Mouse (Mus musculus) cerebellum, adult 2 months (tissue): Measurements from ENCODE around the gene Tspan9. TPM values are rescaled to one million over a fixed set of nuclear protein-coding genes. Genes with fewer than 3 reads are reported as not detected.

Source experiments
- DNase-seq, 2 experiments: peaks; one replicate each; pipeline ENCODE4 v3.0.0; 2021
- H3K27ac ChIP-seq: fragments of 200-500 bp; 2 replicates; pipeline ENCODE4 v1.5.1; 2012; ENCODE audit warnings: low read length, control low read depth, inconsistent platforms; ENCODE audit not compliant: insufficient read depth
- H3K27me3 ChIP-seq: fragments of 200-500 bp; 2 replicates; pipeline ENCODE4 v1.6.1; 2012; ENCODE audit warnings: inconsistent platforms, mild to moderate bottlenecking, low read length, moderate library complexity; ENCODE audit not compliant: control insufficient read depth, insufficient read depth
- H3K4me1 ChIP-seq: fragments of 200-500 bp; 2 replicates; pipeline ENCODE4 v1.6.1; 2011; ENCODE audit warnings: low read length; ENCODE audit not compliant: control insufficient read depth, insufficient read depth
- H3K4me3 ChIP-seq: fragments of 200-500 bp; replicated peaks from 2 replicates; pipeline ENCODE3; 2011; ENCODE audit warnings: mild to moderate bottlenecking, low read depth, low read length, control low read depth; ENCODE audit not compliant: insufficient read depth
- CTCF ChIP-seq: fragments of 200-500 bp; IDR thresholded peaks from 2 replicates; pipeline ENCODE4 v1.5.1; 2011; ENCODE audit warnings: low read depth, mild to moderate bottlenecking, control low read depth, low read length, moderate library complexity, borderline replicate concordance; ENCODE audit not compliant: insufficient read depth
- POLR2A ChIP-seq: fragments of 200-500 bp; IDR thresholded peaks from 2 replicates; pipeline ENCODE4 v1.6.1; 2011; ENCODE audit warnings: low read length, control low read depth, borderline replicate concordance; ENCODE audit not compliant: insufficient read depth
- WGBS: fragments of 180-500 bp; shearing (Covaris S2); methylation state at CpG from one replicate; pipeline ENCODE4 v1.1.7; 2018; 5-methylcytosine and 5-hydroxymethylcytosine counted together
- polyA plus RNA-seq: library from polyadenylated mRNA; depleted of rRNA; stranded (reverse); fragments of >200 nt; gene quantifications from 2 replicates; pipeline ENCODE4 v1.2.3, GENCODE M21; 2012

Gene Tspan9
- polyA plus RNA-seq, 1 experiment: 303 TPM

GRCm38 (mm10) chr6:128111784-128112183, 31.6 kb downstream of the Tspan9 start:
- no peak for TF ChIP-seq CTCF
- H3K27me3 ChIP-seq: no peaks in the 10 kb centered on the region
- no peak overlapping the region for H3K4me3 ChIP-seq
- H3K4me1 ChIP-seq: peaks cover 11% of the 10 kb centered on the region
- 67% methylated on average over 7 of the region's 7 CpGs for WGBS
- H3K27ac ChIP-seq: no peak overlapping the region
- DNase-seq: no peak

DNA sequence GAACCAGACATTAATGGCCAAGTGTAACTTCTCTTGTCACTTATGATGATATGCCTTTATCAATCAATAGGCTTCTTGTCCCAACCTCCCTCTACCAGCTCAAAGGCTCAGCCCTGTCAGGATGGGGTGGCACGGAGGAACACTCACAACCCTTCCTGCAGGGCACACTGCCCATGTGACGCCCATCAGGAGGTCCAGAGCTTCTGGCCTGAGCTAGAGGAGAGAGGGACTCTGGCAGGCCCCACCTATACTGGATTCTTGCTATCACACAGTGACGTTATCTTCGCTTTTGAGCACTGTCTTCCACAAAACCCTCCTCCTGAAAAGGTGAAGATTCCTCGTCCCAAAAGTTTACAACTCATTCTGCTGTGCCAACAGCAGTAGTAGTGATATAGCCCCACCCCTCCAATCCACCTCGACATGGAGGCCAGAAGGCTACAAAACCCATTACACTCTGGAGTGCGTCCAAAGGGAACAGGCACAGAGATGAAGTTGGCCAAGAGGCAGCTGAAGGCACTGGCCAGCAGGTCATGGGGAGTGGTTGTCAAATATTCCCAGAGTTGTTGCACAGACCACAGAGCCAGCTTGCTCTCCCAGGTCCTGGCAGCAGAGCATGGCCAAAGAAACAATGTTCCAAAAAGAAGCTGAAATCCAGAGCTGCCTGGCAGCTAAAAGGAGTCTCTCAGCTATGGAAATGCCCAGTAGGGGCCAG, 34.9 kb downstream of the Tspan9 start:
- peak; percentile 63 to 84 for DNase-seq

DNA sequence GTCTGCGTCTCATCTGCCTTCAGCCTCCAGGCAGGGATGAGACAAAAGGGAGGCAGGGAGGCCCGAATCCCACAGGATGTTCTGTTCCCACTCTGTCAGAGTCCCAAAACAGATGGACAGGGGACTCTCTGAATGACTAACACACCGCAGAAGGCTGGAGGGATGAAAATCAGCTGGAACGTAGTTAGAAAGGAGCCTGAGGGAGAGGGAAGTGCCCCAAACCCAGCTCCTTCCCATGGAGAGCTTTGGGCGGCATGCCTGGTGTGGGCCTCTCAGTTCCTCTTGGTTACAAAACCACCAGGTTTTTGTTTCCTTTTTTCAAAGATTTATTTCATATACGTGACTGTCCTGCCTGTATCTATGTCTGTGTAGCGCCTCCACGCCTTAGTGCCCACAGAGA, 35.7 kb downstream of the Tspan9 start:
- no peak for DNase-seq

More for the DNA sequence above, 34.9 kb downstream of the Tspan9 start:
- TF ChIP-seq CTCF (no peak), POLR2A (no peak)
- WGBS: 21% methylated on average over 7 of the region's 7 CpGs
- Histone ChIP-seq H3K27ac (no peak overlapping the region), H3K27me3 (no peaks in the 10 kb centered on the region), H3K4me3 (no peak overlapping the region), H3K4me1 (peaks cover 8% of the 10 kb centered on the region)

DNA sequence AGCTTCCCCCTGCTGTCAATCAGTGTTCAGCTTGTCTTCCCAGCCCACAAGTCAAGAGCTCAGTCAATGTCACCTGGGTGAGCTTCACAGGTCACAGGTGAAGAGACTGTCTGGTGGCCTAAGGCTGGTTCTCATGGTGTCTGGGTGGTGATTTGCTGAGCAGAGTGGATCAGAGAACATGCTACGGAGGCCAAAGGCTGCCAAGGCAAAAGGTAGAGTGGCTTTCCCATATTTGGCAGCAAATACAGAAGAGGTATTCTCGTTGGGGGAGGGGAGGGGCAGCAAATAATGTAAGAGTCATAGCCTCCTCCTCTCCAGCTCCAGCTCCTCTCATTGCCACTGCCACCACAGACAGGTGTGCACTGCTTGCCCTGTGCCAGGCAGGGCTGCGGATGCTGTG, 37.2 kb downstream of the Tspan9 start:
- H3K27me3 ChIP-seq: no peaks in the 10 kb centered on the region
- peaks cover 13% of the 10 kb centered on the region for H3K4me1 ChIP-seq
- 82% methylated on average over 3 of the region's 3 CpGs for WGBS
- no peak overlapping the region for H3K4me3 ChIP-seq
- H3K27ac ChIP-seq: no peak overlapping the region
- no peak for TF ChIP-seq POLR2A
- no peak for TF ChIP-seq CTCF
- no peak for DNase-seq

More for the DNA sequence above, 35.7 kb downstream of the Tspan9 start:
- H3K27ac ChIP-seq: no peak overlapping the region
- H3K4me1 ChIP-seq: peaks cover 11% of the 10 kb centered on the region
- no peak overlapping the region for H3K4me3 ChIP-seq
- TF ChIP-seq CTCF: no peak
- no peak for TF ChIP-seq POLR2A
- H3K27me3 ChIP-seq: no peaks in the 10 kb centered on the region
- WGBS: 85% methylated on average over 8 of the region's 8 CpGs

- Histone ChIP-seq H3K4me3 (no peak overlapping the region), H3K27ac (no peak overlapping the region), H3K27me3 (no peaks in the 10 kb centered on the region), H3K4me1 (peaks cover 13% of the 10 kb centered on the region)
- DNase-seq: peak in 1 of 2 experiments; percentile 21
- 63% methylated on average over 7 of the region's 7 CpGs for WGBS
- no peak for TF ChIP-seq CTCF
- no peak for TF ChIP-seq POLR2A
Measured at GRCm38 (mm10) chr6:128104712-128105324, 38.6 kb downstream of the Tspan9 start.

- 89% methylated on average over 5 of the region's 5 CpGs for WGBS
Measured at GRCm38 (mm10) chr6:128103874-128104273, 39.5 kb downstream of the Tspan9 start.

GRCm38 (mm10) chr6:128102296-128102999, 40.9 kb downstream of the Tspan9 start:
- TF ChIP-seq POLR2A (no peak), CTCF (no peak)
- Histone ChIP-seq H3K27ac (no peak overlapping the region), H3K27me3 (no peaks in the 10 kb centered on the region), H3K4me1 (peaks cover 6% of the 10 kb centered on the region; the same call in 1 of the 2 replicates), H3K4me3 (no peak overlapping the region)
- peak in 1 of 2 experiments; percentile 19 for DNase-seq
- 73% methylated on average over 6 of the region's 6 CpGs for WGBS

More at GRCm38 (mm10) chr6:128103874-128104273, 39.5 kb downstream of the Tspan9 start:
- no peak for TF ChIP-seq POLR2A
- TF ChIP-seq CTCF: no peak
- Histone ChIP-seq H3K27me3 (no peaks in the 10 kb centered on the region), H3K4me3 (no peak overlapping the region), H3K27ac (no peak overlapping the region), H3K4me1 (peaks cover 13% of the 10 kb centered on the region)
- DNase-seq: no peak

DNA sequence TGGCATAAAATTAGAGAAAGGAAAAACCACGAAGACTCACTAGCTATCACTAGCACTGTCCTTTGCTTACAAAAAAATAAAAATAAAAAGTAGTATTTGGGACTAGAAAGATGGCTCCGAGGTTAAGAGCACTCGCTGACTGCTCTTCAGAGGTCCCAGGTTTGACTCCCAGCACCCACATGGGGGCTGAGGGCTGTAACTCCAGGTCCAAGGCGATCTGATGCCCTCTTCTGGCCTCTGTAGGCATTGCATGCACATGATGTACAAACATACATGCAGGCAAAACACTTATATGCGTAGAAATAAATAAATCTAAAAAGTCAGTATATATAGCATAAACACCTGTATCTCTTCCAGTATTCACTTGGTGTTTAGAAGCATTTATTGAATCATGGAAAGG, 43.5 kb downstream of the Tspan9 start:
- Histone ChIP-seq H3K27ac (no peak overlapping the region), H3K27me3 (no peaks in the 10 kb centered on the region), H3K4me1 (peaks cover 22% of the 10 kb centered on the region; the same call in 1 of the 2 replicates), H3K4me3 (no peak overlapping the region)
- TF ChIP-seq CTCF: peak; percentile 33; the same call in 1 of the 2 replicates
- TF ChIP-seq POLR2A: no peak
- 68% methylated on average over 5 of the region's 5 CpGs for WGBS
- DNase-seq: no peak
